Mouse (Mus musculus): ENCODE data around the gene Adam12. TPM values are rescaled to one million over a fixed set of nuclear protein-coding genes. Genes with fewer than 3 reads are reported as not detected.

The Adam12 gene
- total RNA-seq, 2 experiments from 2014 or later = 7.2 to 11.1 TPM

- no peak for DNase-seq (ENCODE audit: low spot score in 2 of 2)
These were observed 72.3 kb downstream of the Adam12 start for GRCm38 (mm10) chr7:134159608-134160007.

- DNase-seq (ENCODE audit: low spot score in 2 of 2) = no peak
These were observed 80.6 kb downstream of the Adam12 start for GRCm38 (mm10) chr7:134151330-134151729.

- no peak for DNase-seq (ENCODE audit: low spot score in 2 of 2)
These were observed 81.6 kb downstream of the Adam12 start for GRCm38 (mm10) chr7:134150305-134150704.

GRCm38 (mm10) chr7:134149351-134149750, 82.6 kb downstream of the Adam12 start:
- DNase-seq (ENCODE audit: low spot score in 2 of 2) = no peak

GRCm38 (mm10) chr7:134147561-134147960, 84.4 kb downstream of the Adam12 start:
- peak in 1 of 2 experiments; percentile 18 for DNase-seq (ENCODE audit: low spot score in 2 of 2)

- no peak for DNase-seq (ENCODE audit: low spot score in 2 of 2)
These were observed 85.1 kb downstream of the Adam12 start for GRCm38 (mm10) chr7:134146821-134147220.

GRCm38 (mm10) chr7:134144111-134144510, 87.8 kb downstream of the Adam12 start:
- DNase-seq (ENCODE audit: low spot score in 2 of 2) = no peak

GRCm38 (mm10) chr7:134139291-134139949, 92.5 kb downstream of the Adam12 start:
- peak in 1 of 2 experiments; percentile 31 for DNase-seq (ENCODE audit: low spot score in 2 of 2)

GRCm38 (mm10) chr7:134132323-134132722, 99.6 kb downstream of the Adam12 start:
- DNase-seq (ENCODE audit: low spot score in 2 of 2) = no peak

GRCm38 (mm10) chr7:134128087-134128522, 103.8 kb downstream of the Adam12 start:
- DNase-seq (ENCODE audit: low spot score in 2 of 2) = no peak

GRCm38 (mm10) chr7:134121397-134121796, 110.5 kb downstream of the Adam12 start:
- no peak for DNase-seq (ENCODE audit: low spot score in 2 of 2)

- no peak for DNase-seq (ENCODE audit: low spot score in 2 of 2)
These were observed 116.5 kb downstream of the Adam12 start for GRCm38 (mm10) chr7:134115438-134115837.

GRCm38 (mm10) chr7:134114311-134115188, 117.4 kb downstream of the Adam12 start:
- DNase-seq (ENCODE audit: low spot score in 2 of 2) = no peak

GRCm38 (mm10) chr7:134113829-134114228, 118.1 kb downstream of the Adam12 start:
- no peak for DNase-seq (ENCODE audit: low spot score in 2 of 2)

GRCm38 (mm10) chr7:134110116-134110515, 121.8 kb downstream of the Adam12 start:
- DNase-seq (ENCODE audit: low spot score in 2 of 2) = no peak

GRCm38 (mm10) chr7:134107849-134108248, 124.1 kb downstream of the Adam12 start:
- DNase-seq (ENCODE audit: low spot score in 2 of 2) = no peak

GRCm38 (mm10) chr7:134099010-134099409, 132.9 kb downstream of the Adam12 start:
- DNase-seq (ENCODE audit: low spot score in 2 of 2) = no peak

GRCm38 (mm10) chr7:134097861-134098260, 134.1 kb downstream of the Adam12 start:
- DNase-seq (ENCODE audit: low spot score in 2 of 2) = no peak

GRCm38 (mm10) chr7:134093871-134094270, 138.1 kb downstream of the Adam12 start:
- DNase-seq (ENCODE audit: low spot score in 2 of 2) = no peak

- DNase-seq (ENCODE audit: low spot score in 2 of 2) = no peak
These were observed 141.2 kb downstream of the Adam12 start for GRCm38 (mm10) chr7:134090764-134091163.

GRCm38 (mm10) chr7:134090256-134090655, 141.7 kb downstream of the Adam12 start:
- no peak for DNase-seq (ENCODE audit: low spot score in 2 of 2)
